Mouse (Mus musculus) bone marrow, adult 2 months (tissue): Measurements from ENCODE around the gene Gpatch4. TPM values are rescaled to one million over a fixed set of nuclear protein-coding genes. Genes with fewer than 3 reads are reported as not detected.

ENCODE experiments used
- H3K27ac ChIP-seq: fragments of 200-500 bp; 2 replicates; pipeline ENCODE4 v1.5.1; 2012; ENCODE audit warnings: low read depth, mild to moderate bottlenecking, control low read depth, inconsistent platforms, low read length; ENCODE audit not compliant: control insufficient read depth, poor library complexity, insufficient read depth
- H3K4me1 ChIP-seq: fragments of 200-500 bp; 2 replicates; pipeline ENCODE4 v1.6.1; 2011; ENCODE audit warnings: low read length; ENCODE audit not compliant: control insufficient read depth, insufficient read depth
- H3K4me3 ChIP-seq: fragments of 200-500 bp; replicated peaks from 2 replicates; pipeline ENCODE3; 2011; ENCODE audit warnings: mild to moderate bottlenecking, low read depth, low read length, control low read depth; ENCODE audit not compliant: control insufficient read depth
- CTCF ChIP-seq: fragments of 200-500 bp; IDR thresholded peaks from 2 replicates; pipeline ENCODE4 v1.5.1; 2011; ENCODE audit warnings: low read length, control low read depth; ENCODE audit not compliant: control insufficient read depth, insufficient read depth
- POLR2A ChIP-seq: fragments of 200-500 bp; IDR thresholded peaks from 2 replicates; pipeline ENCODE4 v1.6.1; 2011; ENCODE audit warnings: low read depth, mild to moderate bottlenecking, control low read depth, low read length, borderline replicate concordance; ENCODE audit not compliant: control insufficient read depth
- WGBS: fragments of 180-500 bp; shearing (Covaris S2); methylation state at CpG from one replicate; pipeline ENCODE4 v1.1.7; 2018; 5-methylcytosine and 5-hydroxymethylcytosine counted together
- polyA plus RNA-seq: library from polyadenylated mRNA; stranded (reverse); fragments of >200 nt; gene quantifications from 2 replicates; pipeline ENCODE4 v1.2.4, GENCODE M21; 2011; ENCODE audit warnings: low replicate concordance; ENCODE audit not compliant: missing spikeins, insufficient read depth, insufficient read length

Gpatch4 gene
- polyA plus RNA-seq, 1 experiment = 40.5 TPM

DNA sequence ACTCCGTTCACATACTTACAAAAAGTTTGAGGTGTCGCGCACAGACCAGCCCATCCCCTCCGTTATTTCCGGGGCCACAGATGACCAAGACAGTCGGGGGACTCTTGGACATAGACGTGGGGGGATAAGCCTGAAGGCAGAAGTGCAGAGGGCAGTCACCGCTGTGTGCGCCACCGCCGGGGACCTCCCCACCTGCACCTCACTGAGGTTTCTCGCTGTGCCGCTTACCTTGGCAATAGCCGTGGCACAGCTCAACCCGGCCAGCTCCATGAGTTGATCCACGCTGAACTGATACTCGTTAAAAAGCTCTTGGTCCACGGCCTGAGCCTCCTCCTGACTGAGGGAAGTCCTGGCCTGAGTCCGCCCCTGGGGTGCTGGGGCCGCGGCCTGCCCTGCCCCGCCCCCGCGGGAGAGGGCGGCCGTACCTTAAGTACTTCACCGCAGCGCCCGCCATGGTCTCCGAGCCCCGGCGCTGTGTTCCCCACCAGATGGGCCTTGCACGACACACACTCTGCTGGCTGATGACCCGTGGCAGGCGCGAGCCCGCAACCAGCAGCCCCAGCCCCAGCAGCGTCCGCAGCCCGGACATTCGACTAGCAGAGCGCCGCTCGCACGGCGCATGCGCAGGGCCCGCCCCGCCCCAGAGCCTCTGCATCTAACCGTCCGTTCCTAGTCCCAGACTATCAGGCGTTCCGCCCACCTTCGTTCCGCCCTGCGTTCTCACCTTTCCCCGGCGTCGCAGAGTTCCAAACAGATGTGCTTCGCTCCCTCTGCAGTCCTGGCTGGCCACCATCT is 15.2 kb downstream of the Gpatch4 start, which contains the start of gene Naxe:
Gene Naxe, minus strand, starts transcription at position 594 of the 795 bp plus-strand sequence.
- peak within 1 kb of the TSS; percentile 99 for H3K4me3 ChIP-seq
- TF ChIP-seq CTCF (no peak), POLR2A (peak; percentile 78; the same call in 1 of the 2 replicates)
- H3K27ac ChIP-seq = peak within 1 kb of the TSS; percentile 58
- under 1% methylated on average over 60 of the region's 60 CpGs for WGBS
- H3K4me1 ChIP-seq = peaks cover 3% of the 10 kb centered on the region

DNA sequence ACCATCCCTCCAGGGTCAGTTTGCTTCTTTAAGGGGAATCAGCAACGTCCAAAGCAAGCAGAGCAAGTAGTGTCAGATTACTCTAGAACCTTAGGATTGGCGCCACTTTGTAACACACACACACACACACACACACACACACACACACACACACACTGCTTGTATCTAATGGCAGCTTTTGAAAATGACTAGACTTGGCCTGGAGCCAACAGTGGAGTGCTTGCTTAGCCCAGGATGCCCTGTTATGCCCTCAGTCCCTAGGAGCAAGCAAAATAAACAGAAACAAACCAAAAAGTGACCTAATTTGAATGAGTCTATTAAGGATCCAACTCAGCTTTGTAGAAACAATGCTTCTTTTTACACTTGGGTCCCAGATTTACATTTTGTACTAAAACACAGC is 25.5 kb downstream of the Gpatch4 start:
- H3K4me1 ChIP-seq = no peaks in the 10 kb centered on the region
- H3K27ac ChIP-seq = no peak overlapping the region
- H3K4me3 ChIP-seq = no peak overlapping the region
- TF ChIP-seq POLR2A (no peak), CTCF (no peak)
- 54% methylated on average over 2 of the region's 2 CpGs for WGBS

DNA sequence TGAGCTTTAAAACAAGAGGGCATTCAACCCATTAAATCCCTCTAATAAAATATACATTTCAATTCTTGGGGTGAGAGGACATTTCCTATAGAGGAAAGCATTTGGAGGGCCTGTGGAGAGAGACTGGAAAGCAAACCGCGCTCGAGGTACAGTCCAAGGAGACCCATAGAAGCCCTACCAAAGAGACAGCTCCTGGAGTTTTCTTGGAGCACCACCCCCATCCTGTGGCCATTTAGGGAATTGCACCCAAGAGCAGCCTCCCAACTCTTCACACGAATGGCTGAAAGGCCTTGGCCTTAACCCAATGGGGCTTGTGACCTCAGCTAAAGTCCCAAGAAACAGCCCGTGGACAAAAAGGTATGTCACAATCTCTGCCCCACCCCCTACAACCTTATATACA is 28.9 kb downstream of the Gpatch4 start:
- H3K4me1 ChIP-seq = no peaks in the 10 kb centered on the region
- H3K4me3 ChIP-seq = no peak overlapping the region
- no peak overlapping the region for H3K27ac ChIP-seq
- TF ChIP-seq POLR2A (no peak), CTCF (peak; percentile 86)
- WGBS = 1% methylated on average over 5 of the region's 5 CpGs

DNA sequence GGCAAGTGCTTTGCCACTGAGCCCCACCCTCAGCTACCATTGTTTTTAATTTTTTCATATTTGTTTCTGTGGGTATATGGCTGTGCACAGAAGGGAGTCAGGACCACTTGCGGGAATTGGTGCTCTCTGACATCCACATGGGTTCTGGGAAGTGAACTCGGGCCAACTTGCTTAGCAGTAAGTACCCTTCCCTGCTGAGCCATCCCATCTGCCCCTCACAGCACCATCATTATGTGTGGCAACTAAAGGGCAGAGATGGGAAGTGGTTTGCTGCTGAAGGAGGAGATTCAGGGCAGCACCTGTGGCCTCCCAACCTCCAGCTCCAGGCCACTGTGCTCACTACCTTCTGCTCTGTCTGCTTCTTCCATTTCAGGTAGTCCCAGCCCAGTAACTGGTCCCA is 30.7 kb downstream of the Gpatch4 start:
- Histone ChIP-seq H3K4me3 (no peak overlapping the region), H3K27ac (no peak overlapping the region), H3K4me1 (no peaks in the 10 kb centered on the region; the same call in 1 of the 2 replicates)
- WGBS = 56% methylated on average over 2 of the region's 2 CpGs
- TF ChIP-seq POLR2A (no peak), CTCF (no peak)

DNA sequence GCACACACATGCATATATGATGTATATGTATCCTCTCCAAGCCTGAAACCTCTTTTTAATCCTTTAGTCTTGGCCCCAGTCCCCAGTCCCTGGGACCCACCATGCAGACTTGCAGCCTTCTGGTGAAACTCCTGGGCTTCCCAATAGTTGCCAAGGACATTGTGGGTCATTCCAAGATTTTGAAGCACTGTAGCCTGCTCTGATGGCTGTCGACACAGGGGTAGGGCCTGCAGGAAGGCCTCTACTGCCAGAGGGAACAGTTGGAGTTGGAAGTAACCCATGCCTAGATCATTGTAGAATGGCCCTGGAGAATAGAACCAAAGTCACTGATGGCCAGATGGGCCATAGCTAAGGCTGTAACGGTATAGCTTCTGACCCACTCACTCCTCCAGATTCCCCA is 31.4 kb downstream of the Gpatch4 start:
- H3K4me3 ChIP-seq = no peak overlapping the region
- WGBS = 69% methylated on average over 2 of the region's 2 CpGs
- no peaks in the 10 kb centered on the region; the same call in 1 of the 2 replicates for H3K4me1 ChIP-seq
- TF ChIP-seq POLR2A = no peak
- H3K27ac ChIP-seq = no peak overlapping the region

DNA sequence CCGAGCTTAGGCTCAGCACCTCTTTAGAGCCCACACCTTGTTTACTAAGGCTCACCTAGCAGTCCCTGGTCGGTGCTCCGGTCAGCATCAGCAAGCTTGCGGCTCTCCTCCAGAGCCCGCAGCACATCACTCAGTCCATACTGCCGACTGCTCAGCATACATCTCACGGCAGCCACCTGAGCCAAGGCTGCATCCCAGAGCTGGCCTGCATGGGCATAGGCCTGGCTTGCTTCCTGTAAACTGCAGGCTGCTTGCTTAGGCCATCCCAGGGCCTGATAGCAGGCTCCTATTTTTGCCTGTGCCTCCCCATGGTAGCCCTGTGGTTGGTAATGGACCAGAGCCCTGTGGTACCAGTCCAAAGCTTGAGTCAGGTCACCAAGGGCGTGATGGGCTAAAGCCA is 31.9 kb downstream of the Gpatch4 start:
- Histone ChIP-seq H3K27ac (no peak overlapping the region), H3K4me3 (no peak overlapping the region), H3K4me1 (no peaks in the 10 kb centered on the region; the same call in 1 of the 2 replicates)
- 86% methylated on average over 8 of the region's 8 CpGs for WGBS
- TF ChIP-seq CTCF (no peak), POLR2A (no peak)

DNA sequence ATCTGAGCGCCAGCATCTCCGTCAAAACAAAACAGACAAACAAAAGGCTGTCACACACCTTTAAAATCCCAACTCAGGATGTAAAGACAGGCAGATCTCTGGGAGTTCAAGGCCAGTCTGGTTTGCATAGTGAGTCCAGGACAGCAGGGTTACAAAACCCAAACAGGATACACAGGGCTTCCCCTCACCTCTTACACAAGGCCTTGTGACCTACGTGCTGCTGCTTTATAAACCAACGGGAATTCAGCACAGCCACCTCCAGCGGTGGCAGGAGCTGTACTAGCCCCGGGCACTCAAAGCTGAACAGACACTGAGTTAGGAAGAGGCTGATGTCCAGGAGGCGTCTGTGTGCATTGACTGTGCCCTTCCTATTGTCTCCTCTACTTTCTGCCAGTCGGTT is 34.5 kb downstream of the Gpatch4 start:
- 37% methylated on average over 8 of the region's 8 CpGs for WGBS
- TF ChIP-seq CTCF (0 out of 2 replicates have a peak, but pooled peaks have one; percentile 4), POLR2A (no peak)

DNA sequence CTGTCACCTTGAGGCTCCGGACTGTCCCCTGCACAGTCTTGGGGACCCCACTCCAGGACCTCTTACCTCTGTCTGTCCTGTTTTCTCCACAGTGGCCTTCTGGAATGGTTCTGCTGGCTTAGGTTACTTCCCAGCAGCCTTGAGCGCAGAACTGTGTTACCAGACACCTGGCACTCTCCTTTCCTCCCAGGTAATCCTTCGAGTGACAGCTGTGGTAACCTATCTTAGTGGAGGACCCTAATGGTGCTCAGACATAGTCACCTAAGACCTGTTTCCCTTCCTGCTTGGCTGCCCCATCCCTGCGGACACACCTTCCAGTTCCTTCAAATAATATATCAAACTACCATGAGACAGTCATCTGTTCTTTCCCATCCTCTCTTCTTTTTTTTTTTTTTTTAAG is 35.3 kb downstream of the Gpatch4 start, which contains the start of gene Ttc24:
Gene Ttc24, minus strand, starts transcription at position 101 of the 400 bp plus-strand sequence.
- Histone ChIP-seq H3K4me1 (peaks cover 1% of the 10 kb centered on the region; the same call in 1 of the 2 replicates), H3K4me3 (no peak within 1 kb of the TSS), H3K27ac (peak within 1 kb of the TSS; percentile 53; the same call in 1 of the 2 replicates)
- TF ChIP-seq CTCF (no peak), POLR2A (no peak)
- WGBS = 75% methylated on average over 4 of the region's 4 CpGs

More for the DNA sequence above, 34.5 kb downstream of the Gpatch4 start:
- Histone ChIP-seq H3K4me3 (no peak overlapping the region), H3K27ac (peak overlapping the region; percentile 53; the same call in 1 of the 2 replicates), H3K4me1 (peaks cover 1% of the 10 kb centered on the region; the same call in 1 of the 2 replicates)
